Mouse (Mus musculus): ENCODE measurements around the gene Otulinl. TPM values are rescaled to one million over a fixed set of nuclear protein-coding genes. Genes with fewer than 3 reads are reported as not detected.

Gene Otulinl
- total and polyA plus RNA-seq, 3 experiments, result 0.84 to 2.5 (median 1.7) TPM

- no peak for DNase-seq (ENCODE audit: extremely low read depth)
- H3K79me2 ChIP-seq (replicated peaks; ENCODE audit: control insufficient read depth, extremely low read depth, insufficient read depth, poor library complexity, severe bottlenecking), result no peaks in the 10 kb centered on the region
- H3K4me1 ChIP-seq (ENCODE audit: control insufficient read depth in 1 of 2, insufficient read depth in 2 of 2), result peaks cover 0 to 3% of the 10 kb centered on the region in 2 experiments; a peak in 1 of 4 replicates
- no peak overlapping the region for H3K27ac ChIP-seq (ENCODE audit: insufficient read depth, low read depth)
- no peak overlapping the region for H3K4me3 ChIP-seq (replicated peaks in 1 of 3; ENCODE audit: low read depth in 2 of 3, low read length in 2 of 3, poor library complexity in 1 of 3)
- H3K27me3 ChIP-seq (replicated peaks), result no peaks in the 10 kb centered on the region
- no peaks in the 10 kb centered on the region for H3K36me3 ChIP-seq (replicated peaks in 1 of 2; ENCODE audit: control insufficient read depth in 1 of 2, insufficient read depth in 1 of 2, low read length in 1 of 2)
- TF ChIP-seq E2F4 (IDR thresholded peaks at IDR 0.05; ENCODE audit: insufficient replicate concordance, low read depth, low read length) (no peak), RCOR1 (conservative IDR thresholded peaks at IDR 0.05; ENCODE audit: low read depth, low read length) (no peak), CHD2 (IDR thresholded peaks at IDR 0.05; ENCODE audit: low read length) (no peak), CTCF (conservative IDR thresholded peaks at IDR 0.05 in 1 of 2, IDR thresholded peaks at IDR 0.05 in 1 of 2; ENCODE audit: low read depth in 2 of 2, low read length in 2 of 2) (no peak), NRF1 (IDR thresholded peaks at IDR 0.05; ENCODE audit: low read depth, low read length) (no peak), MYC (IDR thresholded peaks at IDR 0.05; ENCODE audit: low read depth, low read length) (no peak)
- in situ Hi-C loops (cut with MboI; ENCODE audit: low pct_ligation_motif_present, low pct_unique_long_range_greater_than_20kb, low sequenced_read_pairs) (loop anchor here (5.0 to 10.0 kb wide), 2 partner anchors 56 to 394 kb away; no protein-coding TSS in a partner anchor), dilution Hi-C loops (cut with MboI; ENCODE audit: extremely low pct_ligation_motif_present, extremely low pct_unique_long_range_greater_than_20kb, low sequenced_read_pairs) (no loop called here)
- H3K4me2 ChIP-seq (ENCODE audit: insufficient read depth, low read depth, poor library complexity, severe bottlenecking), result no peak overlapping the region
- no peak overlapping the region for H3K9ac ChIP-seq (ENCODE audit: insufficient read depth, low read depth)
- H3K9me3 ChIP-seq (replicated peaks; ENCODE audit: low read length), result no peaks in the 10 kb centered on the region
These were observed 37.3 kb upstream of the Otulinl start for GRCm38 (mm10) chr15:27718668-27719067.

- no peak overlapping the region for H3K27ac ChIP-seq (ENCODE audit: insufficient read depth, low read depth)
- dilution Hi-C loops (cut with MboI; ENCODE audit: extremely low pct_ligation_motif_present, extremely low pct_unique_long_range_greater_than_20kb, low sequenced_read_pairs), result no loop called here
- DNase-seq (ENCODE audit: extremely low read depth), result peak; percentile 70
These were observed 34.0 kb upstream of the Otulinl start for GRCm38 (mm10) chr15:27715331-27715730.

GRCm38 (mm10) chr15:27710698-27711097, 29.3 kb upstream of the Otulinl start:
- no peak for TF ChIP-seq MAFK (IDR thresholded peaks at IDR 0.05; ENCODE audit: insufficient replicate concordance, low read length)
- no peak overlapping the region for H3K4me2 ChIP-seq (ENCODE audit: insufficient read depth, low read depth, poor library complexity, severe bottlenecking)
- no peaks in the 10 kb centered on the region for H3K36me3 ChIP-seq (replicated peaks in 1 of 2; ENCODE audit: control insufficient read depth in 1 of 2, insufficient read depth in 1 of 2, low read length in 1 of 2)
- H3K4me3 ChIP-seq (replicated peaks in 1 of 3; ENCODE audit: low read depth in 2 of 3, low read length in 2 of 3, poor library complexity in 1 of 3), result no peak overlapping the region
- no peak overlapping the region for H3K27ac ChIP-seq (ENCODE audit: insufficient read depth, low read depth)
- H3K4me1 ChIP-seq (ENCODE audit: control insufficient read depth in 1 of 2, insufficient read depth in 2 of 2), result peaks cover 0 to 16% of the 10 kb centered on the region in 2 experiments; a peak in 2 of 4 replicates
- in situ Hi-C loops (cut with MboI; ENCODE audit: low pct_ligation_motif_present, low pct_unique_long_range_greater_than_20kb, low sequenced_read_pairs), result loop anchor here (10.0 kb wide), 1 partner anchor 386 kb away; no protein-coding TSS in a partner anchor
- no peak for DNase-seq (ENCODE audit: extremely low read depth)
- H3K79me2 ChIP-seq (replicated peaks; ENCODE audit: control insufficient read depth, extremely low read depth, insufficient read depth, poor library complexity, severe bottlenecking), result no peaks in the 10 kb centered on the region
- H3K27me3 ChIP-seq (replicated peaks), result no peaks in the 10 kb centered on the region
- dilution Hi-C loops (cut with MboI; ENCODE audit: extremely low pct_ligation_motif_present, extremely low pct_unique_long_range_greater_than_20kb, low sequenced_read_pairs), result no loop called here
- no peak overlapping the region for H3K9ac ChIP-seq (ENCODE audit: insufficient read depth, low read depth)
- H3K9me3 ChIP-seq (replicated peaks; ENCODE audit: low read length), result no peaks in the 10 kb centered on the region

More at GRCm38 (mm10) chr15:27715331-27715730, 34.0 kb upstream of the Otulinl start:
- no peaks in the 10 kb centered on the region for H3K27me3 ChIP-seq (replicated peaks)
- no peak overlapping the region for H3K4me3 ChIP-seq (replicated peaks in 1 of 3; ENCODE audit: low read depth in 2 of 3, low read length in 2 of 3, poor library complexity in 1 of 3)
- H3K4me2 ChIP-seq (ENCODE audit: insufficient read depth, low read depth, poor library complexity, severe bottlenecking), result no peak overlapping the region
- H3K9ac ChIP-seq (ENCODE audit: insufficient read depth, low read depth), result no peak overlapping the region
- in situ Hi-C loops (cut with MboI; ENCODE audit: low pct_ligation_motif_present, low pct_unique_long_range_greater_than_20kb, low sequenced_read_pairs), result loop anchor here (5.0 to 10.0 kb wide), 2 partner anchors 53 to 391 kb away; no protein-coding TSS in a partner anchor
- H3K36me3 ChIP-seq (replicated peaks in 1 of 2; ENCODE audit: control insufficient read depth in 1 of 2, insufficient read depth in 1 of 2, low read length in 1 of 2), result no peaks in the 10 kb centered on the region
- H3K4me1 ChIP-seq (ENCODE audit: control insufficient read depth in 1 of 2, insufficient read depth in 2 of 2), result peaks cover 0 to 3% of the 10 kb centered on the region in 2 experiments; a peak in 1 of 4 replicates
- no peaks in the 10 kb centered on the region for H3K79me2 ChIP-seq (replicated peaks; ENCODE audit: control insufficient read depth, extremely low read depth, insufficient read depth, poor library complexity, severe bottlenecking)
- TF ChIP-seq POLR2A (IDR thresholded peaks at IDR 0.05; ENCODE audit: low read depth, low read length) (no peak), RAD21 (IDR thresholded peaks at IDR 0.05; ENCODE audit: low read depth, low read length) (peak; percentile 76), SMC3 (IDR thresholded peaks at IDR 0.05; ENCODE audit: low read depth, low read length) (peak; percentile 81), CTCF (conservative IDR thresholded peaks at IDR 0.05 in 1 of 2, IDR thresholded peaks at IDR 0.05 in 1 of 2; ENCODE audit: low read depth in 2 of 2, low read length in 2 of 2) (peak; percentile 55 to 82)
- no peaks in the 10 kb centered on the region for H3K9me3 ChIP-seq (replicated peaks; ENCODE audit: low read length)
